Mouse (Mus musculus) macrophage (primary cell): ENCODE measurements around the gene Smap2. TPM values are rescaled to one million over a fixed set of nuclear protein-coding genes. Genes with fewer than 3 reads are reported as not detected.

Experiments used
- H3K27ac ChIP-seq: fragments of 350-480 bp; formaldehyde crosslinking; 2 replicates; pipeline ENCODE4 v1.9.0; 2021
- H3K36me3 ChIP-seq: fragments of 350-480 bp; formaldehyde crosslinking; 2 replicates; pipeline ENCODE4 v1.9.0; 2021; ENCODE audit errors: inconsistent target
- H3K4me3 ChIP-seq: fragments of 350-480 bp; formaldehyde crosslinking; 2 replicates; pipeline ENCODE4 v1.9.0; 2021; ENCODE audit errors: inconsistent target
- H3K79me2 ChIP-seq: fragments of 350-480 bp; formaldehyde crosslinking; 2 replicates; pipeline ENCODE4 v1.9.0; 2021; ENCODE audit errors: inconsistent target
- WGBS: methylation state at CpG from one replicate; pipeline ENCODE4 v1.1.7; 2026; ENCODE audit warnings: inconsistent platforms; ENCODE audit not compliant: missing documents; 5-methylcytosine and 5-hydroxymethylcytosine counted together
- polyA plus RNA-seq: library from polyadenylated mRNA; stranded (reverse); fragments of 250-400 nt; gene quantifications from 3 replicates; pipeline ENCODE4 v1.2.4, GENCODE M21; 2018; ENCODE audit warnings: inconsistent platforms

Smap2 gene
- polyA plus RNA-seq, 1 experiment from 2014 or later = 154 TPM

- Histone ChIP-seq H3K79me2 (no peaks in the 10 kb centered on the region), H3K27ac (peak overlapping the region; percentile 24), H3K36me3 (peaks cover 46% of the 10 kb centered on the region), H3K4me3 (no peak overlapping the region)
- 37% methylated on average over 11 of the region's 11 CpGs for WGBS
These were observed 42.2 kb downstream of the Smap2 start for GRCm38 (mm10) chr4:120974711-120975427.

DNA sequence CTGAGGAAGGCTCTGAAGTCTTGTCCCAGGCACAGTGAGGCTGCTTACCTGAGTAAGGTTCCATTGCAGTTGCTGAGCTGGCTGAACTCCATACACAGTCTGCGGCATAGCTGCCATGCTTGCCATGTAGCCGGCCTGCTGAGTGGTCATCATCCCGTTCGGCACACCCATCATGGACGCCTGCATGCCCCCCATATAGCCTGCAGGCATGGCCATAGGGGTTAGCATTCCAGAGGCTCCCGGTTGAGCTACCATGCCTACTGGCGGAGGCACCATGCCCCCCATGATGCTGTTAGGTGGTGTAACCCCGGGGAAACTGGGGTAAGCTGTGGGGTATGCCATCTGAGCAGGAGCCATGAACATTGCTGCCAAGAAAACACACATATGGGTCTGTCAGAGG, 45.2 kb downstream of the Smap2 start:
- WGBS = 98% methylated on average over 8 of the region's 8 CpGs

GRCm38 (mm10) chr4:120969382-120970146, 47.5 kb downstream of the Smap2 start:
- 89% methylated on average over 5 of the region's 5 CpGs for WGBS
- H3K36me3 ChIP-seq = peaks cover 57% of the 10 kb centered on the region
- H3K27ac ChIP-seq = no peak overlapping the region
- H3K4me3 ChIP-seq = no peak overlapping the region
- H3K79me2 ChIP-seq = no peaks in the 10 kb centered on the region

More for the DNA sequence above, 45.2 kb downstream of the Smap2 start:
- no peaks in the 10 kb centered on the region for H3K79me2 ChIP-seq
- H3K27ac ChIP-seq = no peak overlapping the region
- no peak overlapping the region for H3K4me3 ChIP-seq
- H3K36me3 ChIP-seq = peaks cover 61% of the 10 kb centered on the region

DNA sequence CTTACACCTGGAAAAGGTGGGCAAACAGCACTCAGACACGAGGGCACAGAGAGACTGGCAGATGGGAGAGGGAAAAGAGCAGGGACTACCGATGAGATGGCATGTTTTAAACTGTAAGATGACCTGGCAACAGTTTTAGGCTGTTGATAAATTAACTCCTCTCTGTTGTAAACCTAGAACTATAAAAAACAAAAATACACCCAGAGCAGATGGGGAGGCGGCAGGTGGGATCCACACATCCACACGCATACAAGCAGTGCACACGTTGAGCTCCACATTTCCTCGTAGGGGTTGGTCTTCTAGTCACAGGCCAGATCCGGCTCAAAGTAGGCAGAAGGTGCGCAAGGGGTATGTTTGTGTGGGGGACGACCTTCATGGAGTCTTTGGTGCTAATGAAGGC, 48.6 kb downstream of the Smap2 start:
- WGBS = 93% methylated on average over 9 of the region's 9 CpGs
- H3K36me3 ChIP-seq = peaks cover 46% of the 10 kb centered on the region
- no peak overlapping the region for H3K4me3 ChIP-seq
- no peak overlapping the region for H3K27ac ChIP-seq
- no peaks in the 10 kb centered on the region for H3K79me2 ChIP-seq

DNA sequence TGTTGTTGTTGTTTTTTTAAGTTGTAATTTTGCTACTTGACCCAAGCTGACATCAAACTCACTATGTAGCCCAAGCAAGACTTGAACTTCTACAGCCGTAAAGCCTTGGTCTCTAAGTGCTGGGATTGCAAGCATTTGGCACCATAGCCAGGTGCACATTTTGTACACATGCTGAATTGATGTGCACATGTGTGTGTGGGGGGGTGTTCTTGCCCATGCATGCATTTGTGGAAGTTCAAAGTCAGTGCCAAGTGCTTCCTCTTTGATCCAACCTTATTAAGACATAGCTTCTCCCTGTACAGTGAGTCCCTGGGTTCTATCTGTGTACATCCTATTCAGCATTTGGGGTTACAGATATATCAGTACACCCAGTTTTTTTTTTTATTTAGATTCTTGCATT, 61.5 kb downstream of the Smap2 start:
- no peaks in the 10 kb centered on the region for H3K79me2 ChIP-seq
- WGBS = 92% methylated on average over 1 of the region's 1 CpGs
- H3K4me3 ChIP-seq = no peak overlapping the region
- no peaks in the 10 kb centered on the region for H3K36me3 ChIP-seq
- no peak overlapping the region for H3K27ac ChIP-seq

DNA sequence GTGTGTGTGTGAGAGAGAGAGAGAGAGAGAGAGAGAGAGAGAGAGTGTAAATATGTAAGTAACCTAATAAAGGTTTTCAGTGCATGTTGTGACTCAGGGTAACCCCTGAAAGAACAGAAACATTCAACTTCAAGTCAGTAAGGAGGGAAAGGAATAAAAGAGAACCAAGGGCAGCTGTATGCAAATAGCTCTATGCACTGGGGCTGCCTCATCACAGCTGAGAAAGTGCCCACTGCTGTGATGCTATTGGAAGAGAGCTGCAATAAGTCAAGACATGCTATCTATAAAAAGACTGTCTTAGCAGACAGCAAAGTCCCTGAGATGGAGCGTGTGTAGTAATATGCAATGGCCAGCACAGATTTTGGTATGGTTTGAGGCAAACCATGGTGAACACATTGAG, 63.4 kb downstream of the Smap2 start:
- H3K4me3 ChIP-seq = no peak overlapping the region
- WGBS = 100% methylated on average over 1 of the region's 1 CpGs
- no peak overlapping the region for H3K27ac ChIP-seq
- no peaks in the 10 kb centered on the region for H3K36me3 ChIP-seq
- H3K79me2 ChIP-seq = no peaks in the 10 kb centered on the region

DNA sequence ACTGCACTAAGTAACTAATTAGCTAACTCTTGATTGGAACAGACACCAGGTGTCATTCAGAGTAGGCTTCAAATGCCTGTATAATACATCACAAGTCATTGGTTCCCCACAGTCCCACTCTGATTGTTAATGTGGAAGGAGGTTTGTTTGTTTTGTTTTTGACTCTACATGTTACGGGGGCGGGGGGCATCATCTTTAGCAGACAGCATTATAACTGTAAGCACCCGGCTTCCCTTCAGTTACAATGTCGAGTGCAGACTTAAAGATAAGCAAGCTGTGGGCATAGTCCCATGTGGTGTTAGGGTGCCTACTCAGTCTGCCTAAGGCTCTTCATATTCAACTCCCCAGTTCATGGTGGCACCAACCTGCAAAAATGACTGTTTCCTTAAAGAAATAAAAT, 64.0 kb downstream of the Smap2 start:
- Histone ChIP-seq H3K36me3 (no peaks in the 10 kb centered on the region), H3K4me3 (no peak overlapping the region), H3K27ac (no peak overlapping the region), H3K79me2 (no peaks in the 10 kb centered on the region)
- WGBS = 69% methylated on average over 4 of the region's 4 CpGs

DNA sequence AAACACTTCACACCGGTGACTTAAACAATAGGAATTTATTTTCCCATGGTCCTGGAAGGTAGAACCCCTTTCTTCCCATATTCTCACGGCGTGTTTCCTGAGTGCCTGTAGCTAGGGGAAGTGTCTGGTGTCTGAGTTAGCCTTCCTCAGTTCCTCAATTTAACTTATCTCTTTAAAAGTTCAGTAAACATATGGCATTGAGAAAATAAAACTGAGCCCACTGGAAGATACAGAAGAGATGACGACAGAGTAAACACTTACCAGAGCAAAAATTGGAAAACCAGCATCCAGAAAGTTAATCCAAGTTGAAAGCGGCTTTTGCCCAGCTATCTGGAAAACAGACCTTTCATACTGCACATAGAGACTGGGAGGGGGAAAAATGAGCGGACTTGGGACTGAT, 64.9 kb downstream of the Smap2 start:
- H3K27ac ChIP-seq = peak overlapping the region; percentile 72
- no peaks in the 10 kb centered on the region for H3K36me3 ChIP-seq
- 15% methylated on average over 6 of the region's 6 CpGs for WGBS
- H3K79me2 ChIP-seq = no peaks in the 10 kb centered on the region
- peak overlapping the region; percentile 46 for H3K4me3 ChIP-seq

DNA sequence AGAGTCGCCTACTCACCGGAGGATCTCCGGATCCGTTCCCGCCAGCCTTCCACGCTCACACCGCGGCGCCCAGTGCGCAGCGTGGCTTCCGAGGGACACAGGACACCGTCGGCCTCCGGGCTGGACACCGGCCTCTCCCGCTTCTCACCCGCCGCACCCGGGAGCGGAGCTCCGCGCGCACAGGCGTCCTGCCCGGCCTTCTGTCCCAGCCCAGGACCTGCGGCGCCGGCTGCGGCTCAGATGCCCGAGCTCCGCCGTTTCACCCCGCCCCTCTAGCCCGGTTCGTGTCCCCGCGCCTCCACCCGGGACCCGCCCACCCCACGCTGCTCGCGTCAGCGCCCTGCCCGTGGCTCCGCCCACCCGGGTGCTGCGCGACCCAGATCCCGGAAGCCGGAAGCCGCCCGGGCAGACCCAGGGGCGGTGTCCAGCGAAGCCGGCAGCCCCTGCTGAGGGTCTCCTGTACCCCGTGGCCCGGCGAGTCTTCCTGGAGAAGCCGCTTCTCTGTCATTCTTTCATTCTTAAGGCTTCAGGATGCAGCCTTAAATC, 65.5 kb downstream of the Smap2 start, which contains the start of gene Zfp69:
Gene Zfp69, minus strand, starts transcription at position 272 of the 546 bp plus-strand sequence.
- under 1% methylated on average over 41 of the region's 60 CpGs for WGBS

GRCm38 (mm10) chr4:120950763-120951427, 66.2 kb downstream of the Smap2 start:
- Histone ChIP-seq H3K4me3 (peak overlapping the region; percentile 61), H3K36me3 (no peaks in the 10 kb centered on the region), H3K27ac (0 out of 2 replicates have a peak overlapping the region, but pooled peaks have one; percentile 12), H3K79me2 (no peaks in the 10 kb centered on the region)
- WGBS = 8% methylated on average over 20 of the region's 20 CpGs

More for the DNA sequence above, 65.5 kb downstream of the Smap2 start, which contains the start of gene Zfp69:
- no peaks in the 10 kb centered on the region for H3K36me3 ChIP-seq
- H3K27ac ChIP-seq = peak within 1 kb of the TSS; percentile 72
- H3K79me2 ChIP-seq = no peaks in the 10 kb centered on the region
- peak within 1 kb of the TSS; percentile 61 for H3K4me3 ChIP-seq

DNA sequence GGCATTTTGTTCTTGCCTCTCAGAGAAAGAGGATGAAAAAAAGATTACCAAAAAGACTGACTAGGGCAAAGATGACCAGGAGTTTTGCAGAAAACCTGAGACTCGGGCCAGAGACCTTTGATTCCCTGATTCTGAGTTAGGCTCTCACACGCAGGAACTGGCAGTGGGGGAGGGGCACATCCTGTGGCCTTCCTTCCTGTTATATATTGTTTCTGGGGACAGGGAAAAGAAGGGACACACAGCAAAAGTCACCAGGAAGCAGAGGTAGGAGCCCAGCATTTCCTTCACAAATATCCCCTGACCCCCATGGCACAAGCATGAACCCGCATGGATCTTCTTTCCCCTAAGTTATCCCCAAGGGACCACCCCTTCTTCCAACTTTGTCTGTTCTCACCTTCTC, 68.1 kb downstream of the Smap2 start:
- Histone ChIP-seq H3K4me3 (no peak overlapping the region), H3K27ac (0 out of 2 replicates have a peak overlapping the region, but pooled peaks have one; percentile 0), H3K79me2 (no peaks in the 10 kb centered on the region), H3K36me3 (no peaks in the 10 kb centered on the region)
- WGBS = 56% methylated on average over 3 of the region's 3 CpGs

DNA sequence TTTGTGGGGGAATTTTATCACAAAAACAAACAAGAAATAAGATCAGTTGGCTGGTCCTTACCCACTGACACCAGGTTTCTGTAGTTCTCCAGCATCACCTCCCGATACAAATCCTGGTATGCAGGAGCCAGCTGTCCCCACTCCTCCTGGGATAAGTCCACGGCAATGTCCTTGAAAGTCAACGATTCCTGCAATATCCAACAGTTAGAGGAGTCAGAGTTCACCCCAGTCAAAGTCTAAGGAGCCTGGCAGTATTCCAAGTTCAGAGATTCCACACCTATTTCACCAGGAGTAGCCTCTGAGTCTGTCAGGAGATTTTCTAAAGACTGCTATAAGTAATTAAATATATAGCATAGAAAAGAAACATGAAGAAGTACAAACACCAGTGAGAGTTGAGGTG, 82.0 kb downstream of the Smap2 start:
- Histone ChIP-seq H3K4me3 (no peak overlapping the region), H3K36me3 (no peaks in the 10 kb centered on the region), H3K79me2 (no peaks in the 10 kb centered on the region), H3K27ac (no peak overlapping the region)
- 92% methylated on average over 3 of the region's 3 CpGs for WGBS

DNA sequence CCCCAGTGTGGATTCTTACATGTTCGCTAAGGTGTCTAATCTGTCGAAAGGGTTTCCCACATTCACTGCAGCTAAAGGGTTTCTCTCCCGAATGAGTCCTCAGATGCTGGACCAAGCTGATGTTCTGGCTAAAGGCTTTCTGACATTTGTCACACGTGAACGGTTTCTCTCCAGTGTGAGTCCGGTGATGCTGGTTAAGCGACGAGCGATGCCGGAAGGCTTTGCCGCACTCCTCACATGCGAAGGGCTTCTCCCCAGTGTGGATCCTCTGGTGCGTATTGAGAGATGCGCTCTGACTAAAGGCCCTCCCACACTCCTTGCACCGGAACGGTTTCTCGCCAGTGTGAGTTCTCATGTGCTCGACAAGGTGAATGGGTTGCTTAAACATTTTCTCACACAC, 86.3 kb downstream of the Smap2 start:
- 93% methylated on average over 17 of the region's 18 CpGs for WGBS
- no peaks in the 10 kb centered on the region for H3K79me2 ChIP-seq
- H3K36me3 ChIP-seq = no peaks in the 10 kb centered on the region
- no peak overlapping the region for H3K4me3 ChIP-seq
- no peak overlapping the region for H3K27ac ChIP-seq

GRCm38 (mm10) chr4:120928686-120929085, 88.4 kb downstream of the Smap2 start:
- H3K36me3 ChIP-seq = no peaks in the 10 kb centered on the region
- 94% methylated on average over 3 of the region's 3 CpGs for WGBS
- H3K27ac ChIP-seq = no peak overlapping the region
- H3K79me2 ChIP-seq = peaks cover 11% of the 10 kb centered on the region
- H3K4me3 ChIP-seq = no peak overlapping the region
